Mouse (Mus musculus): ENCODE data around the gene Mpp3.

GRCm38 (mm10) chr11:101972651-101973050, 55.6 kb downstream of the Mpp3 start:
- TF ChIP-seq POLR2A (IDR thresholded peaks at IDR 0.05; ENCODE audit: insufficient read length, low read depth) (no peak), E2F4 (IDR thresholded peaks at IDR 0.05; ENCODE audit: insufficient read depth) (no peak), SRF (IDR thresholded peaks at IDR 0.05; ENCODE audit: control insufficient read depth, insufficient read length, low read depth) (no peak), MYOG (IDR thresholded peaks at IDR 0.05; ENCODE audit: control insufficient read depth in 1 of 3, insufficient read depth in 1 of 3, insufficient read length in 2 of 3, low read depth in 2 of 3) (no peak), MAX (IDR thresholded peaks at IDR 0.05; ENCODE audit: low read depth) (no peak), USF1 (IDR thresholded peaks at IDR 0.05; ENCODE audit: low read depth) (no peak), POLR2AphosphoS2 (IDR thresholded peaks at IDR 0.05; ENCODE audit: insufficient read length, low read depth) (no peak), MYOD1 (IDR thresholded peaks at IDR 0.05; ENCODE audit: control insufficient read depth in 1 of 3, insufficient read length in 2 of 3, low read depth in 2 of 3) (no peak), CEBPB (IDR thresholded peaks at IDR 0.05; ENCODE audit: insufficient read depth, poor library complexity, severe bottlenecking) (no peak), TCF12 (IDR thresholded peaks at IDR 0.05; ENCODE audit: insufficient read depth, poor library complexity, severe bottlenecking) (no peak), REST (IDR thresholded peaks at IDR 0.05; ENCODE audit: insufficient read depth, insufficient read length) (no peak)
